Mouse (Mus musculus) lung, postnatal 14 days (tissue): ENCODE data around the gene Gm42688.
A peak's percentile ranks its signal among the peaks of the same experiment; 100 is the strongest.

ENCODE experiments used
- DNase-seq: peaks from one replicate; pipeline ENCODE4 v3.0.0; 2021

Gm42688 gene

GRCm38 (mm10) chr6:83086121-83087035 is 15.0 kb upstream of the Gm42688 start, which contains the start of gene Lbx2:
Gene Lbx2, plus strand, starts transcription at chr6:83086367.
- DNase-seq: no peak

GRCm38 (mm10) chr6:83087205-83087925 is 14.1 kb upstream of the Gm42688 start:
- DNase-seq: peak; percentile 28

- DNase-seq: no peak
These were observed 13.5 kb upstream of the Gm42688 start for GRCm38 (mm10) chr6:83087926-83088260.

- DNase-seq: peak; percentile 46
These were observed 8.8 kb upstream of the Gm42688 start for GRCm38 (mm10) chr6:83092416-83093127.

GRCm38 (mm10) chr6:83095968-83096367 is 5.4 kb upstream of the Gm42688 start:
- no peak for DNase-seq

- DNase-seq: no peak
These were observed 3.0 kb upstream of the Gm42688 start for GRCm38 (mm10) chr6:83098411-83098810.

GRCm38 (mm10) chr6:83101688-83102556 is 505 bp downstream of the Gm42688 start:
- DNase-seq: peak; percentile 65

- no peak for DNase-seq
These were observed 1.8 kb downstream of the Gm42688 start for GRCm38 (mm10) chr6:83103130-83103650.

GRCm38 (mm10) chr6:83104158-83104557 is 2.7 kb downstream of the Gm42688 start:
- DNase-seq: no peak

GRCm38 (mm10) chr6:83107566-83108400 is 6.4 kb downstream of the Gm42688 start:
- peak; percentile 82 for DNase-seq

- peak; percentile 83 for DNase-seq
These were observed 7.6 kb downstream of the Gm42688 start, which contains the start of gene Mrpl53 for GRCm38 (mm10) chr6:83108762-83109668. Gene Mrpl53, plus strand, starts transcription at chr6:83109040.

- DNase-seq: no peak
These were observed 10.2 kb downstream of the Gm42688 start for GRCm38 (mm10) chr6:83111510-83112136.

GRCm38 (mm10) chr6:83115011-83115671 is 13.7 kb downstream of the Gm42688 start, which contains the start of gene Mogs:
Gene Mogs, plus strand, starts transcription at chr6:83115496.
- DNase-seq: peak; percentile 96

- DNase-seq: no peak
These were observed 14.4 kb downstream of the Gm42688 start for GRCm38 (mm10) chr6:83115682-83116372.

- DNase-seq: no peak
These were observed 15.2 kb downstream of the Gm42688 start for GRCm38 (mm10) chr6:83116373-83117164.

- no peak for DNase-seq
These were observed 15.7 kb downstream of the Gm42688 start for GRCm38 (mm10) chr6:83117165-83117438.

- no peak for DNase-seq
These were observed 16.2 kb downstream of the Gm42688 start for GRCm38 (mm10) chr6:83117616-83118015.
